Mouse (Mus musculus): ENCODE data around the gene Hpcal4. TPM values are rescaled to one million over a fixed set of nuclear protein-coding genes. Genes with fewer than 3 reads are reported as not detected.

Gene Hpcal4
- total RNA-seq (2012; rRNA removed), result 0.67 and 0.79 TPM in 2 replicates

GRCm38 (mm10) chr4:123182328-123183238 lies at the start of gene Hpcal4:
Gene Hpcal4 (plus strand): TSS chr4:123183227.
- Histone ChIP-seq H3K36me3 (ENCODE audit: control insufficient read depth, insufficient read depth, low read length, poor library complexity, severe bottlenecking) (no peaks in the 10 kb centered on the region), H3K9me3 (ENCODE audit: control insufficient read depth, insufficient read depth, low read depth, low read length) (no peaks in the 10 kb centered on the region), H3K27ac (ENCODE audit: insufficient read depth, low read depth, low read length, poor library complexity, severe bottlenecking) (no peak within 1 kb of the TSS), H3K9ac (ENCODE audit: insufficient read depth, low read depth, low read length, poor library complexity, severe bottlenecking) (peak within 1 kb of the TSS; percentile 53; the same call in 1 of the 2 replicates), H3K4me3 (ENCODE audit: insufficient read depth in 1 of 2, low read depth in 1 of 2, low read length in 2 of 2, poor library complexity in 1 of 2, severe bottlenecking in 1 of 2) (peak within 1 kb of the TSS; percentile 66 to 72), H3K4me1 (ENCODE audit: control insufficient read depth in 2 of 2, insufficient read depth in 2 of 2, low read length in 2 of 2, poor library complexity in 1 of 2) (peaks cover 0 to 7% of the 10 kb centered on the region in 2 experiments; a peak in 1 of 4 replicates)
- TF ChIP-seq HCFC1 (IDR thresholded peaks at IDR 0.05; ENCODE audit: borderline replicate concordance, insufficient read depth, low read length) (no peak), ZNF384 (IDR thresholded peaks at IDR 0.05; ENCODE audit: low read depth, low read length) (no peak), MAFK (IDR thresholded peaks at IDR 0.05; ENCODE audit: insufficient read depth, low read depth, low read length) (no peak), ZC3H11A (IDR thresholded peaks at IDR 0.05; ENCODE audit: borderline replicate concordance, low read depth, low read length) (no peak), CHD2 (IDR thresholded peaks at IDR 0.05; ENCODE audit: low read depth, low read length) (no peak)
- DNase-seq (ENCODE audit: low read depth, low spot score), result no peak
- in situ Hi-C loops (cut with MboI; ENCODE audit: low sequenced_read_pairs in 2 of 2, unreplicated experiment in 2 of 2), result no loop called here

DNA sequence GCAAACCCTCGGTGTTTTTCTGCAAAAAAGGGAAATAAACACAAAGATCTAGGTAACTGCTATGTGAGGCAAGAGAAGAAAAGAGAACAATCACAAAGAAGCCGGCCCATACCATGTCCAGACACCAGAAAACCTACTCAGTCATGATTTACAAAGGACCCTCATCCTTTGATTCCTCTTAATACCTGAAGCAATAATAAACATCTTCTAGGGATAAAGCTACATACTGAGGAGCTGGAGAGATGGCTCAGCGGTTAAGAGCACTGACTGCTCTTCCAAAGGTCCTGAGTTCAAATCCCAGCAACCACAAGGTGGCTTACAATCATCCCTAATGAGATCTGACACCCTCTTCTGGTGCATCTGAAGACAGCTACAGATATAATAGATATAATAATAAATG lies 45.5 kb upstream of the Hpcal4 start:
- Histone ChIP-seq H3K36me3 (ENCODE audit: control insufficient read depth, insufficient read depth, low read length, poor library complexity, severe bottlenecking) (peaks cover 28% of the 10 kb centered on the region), H3K9ac (ENCODE audit: insufficient read depth, low read depth, low read length, poor library complexity, severe bottlenecking) (no peak overlapping the region), H3K27ac (ENCODE audit: insufficient read depth, low read depth, low read length, poor library complexity, severe bottlenecking) (no peak overlapping the region), H3K9me3 (ENCODE audit: control insufficient read depth, insufficient read depth, low read depth, low read length) (no peaks in the 10 kb centered on the region), H3K4me3 (ENCODE audit: insufficient read depth in 1 of 2, low read depth in 1 of 2, low read length in 2 of 2, poor library complexity in 1 of 2, severe bottlenecking in 1 of 2) (no peak overlapping the region), H3K4me1 (ENCODE audit: control insufficient read depth in 2 of 2, insufficient read depth in 2 of 2, low read length in 2 of 2, poor library complexity in 1 of 2) (peaks cover 3 to 6% of the 10 kb centered on the region in 2 experiments)
- no peak for DNase-seq (ENCODE audit: low read depth, low spot score)
- TF ChIP-seq ZNF384 (IDR thresholded peaks at IDR 0.05; ENCODE audit: low read depth, low read length) (no peak), ZC3H11A (IDR thresholded peaks at IDR 0.05; ENCODE audit: borderline replicate concordance, low read depth, low read length) (no peak), CHD2 (IDR thresholded peaks at IDR 0.05; ENCODE audit: low read depth, low read length) (no peak), HCFC1 (IDR thresholded peaks at IDR 0.05; ENCODE audit: borderline replicate concordance, insufficient read depth, low read length) (no peak), MAFK (IDR thresholded peaks at IDR 0.05; ENCODE audit: insufficient read depth, low read depth, low read length) (no peak)
- in situ Hi-C loops (cut with MboI; ENCODE audit: low sequenced_read_pairs in 2 of 2, unreplicated experiment in 2 of 2), result no loop called here

DNA sequence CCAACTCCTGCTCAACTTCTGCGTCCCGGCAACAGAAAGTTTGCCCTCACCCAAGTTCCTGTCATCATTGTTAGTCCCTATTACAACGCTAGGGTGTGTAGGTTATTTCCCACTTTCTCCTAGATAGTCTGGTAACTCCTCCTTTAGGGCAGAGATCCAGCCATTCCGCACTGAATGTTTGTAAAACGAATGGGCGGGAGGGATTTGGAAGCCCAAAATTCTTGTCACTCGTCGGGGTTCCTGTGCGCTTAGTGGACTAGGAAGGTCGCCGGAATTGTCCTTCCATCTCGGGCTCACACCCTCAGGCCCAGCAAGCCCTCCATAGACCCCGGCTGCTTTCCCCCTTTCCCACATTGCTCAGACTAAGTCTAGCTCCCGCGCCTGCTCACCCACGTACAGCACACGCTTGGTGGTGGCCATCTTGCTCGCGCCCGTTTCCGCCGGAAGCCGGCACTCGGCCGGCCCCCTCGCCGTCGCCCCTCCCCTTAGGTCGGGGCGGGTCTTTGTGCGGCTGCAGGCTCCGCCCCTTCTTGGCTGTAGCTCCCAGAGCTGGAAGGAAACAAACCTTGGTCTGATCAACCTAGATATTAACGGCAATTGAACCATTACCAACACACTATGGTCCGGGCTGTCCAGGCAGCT lies 43.4 kb upstream of the Hpcal4 start, which contains the start of gene Ppie:
Gene Ppie (minus strand): TSS at position 439 of the 642 bp plus-strand sequence.
- TF ChIP-seq HCFC1 (IDR thresholded peaks at IDR 0.05; ENCODE audit: borderline replicate concordance, insufficient read depth, low read length) (peak; percentile 80; the same call in 1 of the 2 replicates), ZNF384 (IDR thresholded peaks at IDR 0.05; ENCODE audit: low read depth, low read length) (no peak)
- peak within 1 kb of the TSS; percentile 100 for H3K9ac ChIP-seq (ENCODE audit: insufficient read depth, low read depth, low read length, poor library complexity, severe bottlenecking)
- peaks cover 3 to 6% of the 10 kb centered on the region in 2 experiments for H3K4me1 ChIP-seq (ENCODE audit: control insufficient read depth in 2 of 2, insufficient read depth in 2 of 2, low read length in 2 of 2, poor library complexity in 1 of 2)
- DNase-seq (ENCODE audit: low read depth, low spot score), result peak; percentile 74
- H3K9me3 ChIP-seq (ENCODE audit: control insufficient read depth, insufficient read depth, low read depth, low read length), result no peaks in the 10 kb centered on the region
- H3K27ac ChIP-seq (ENCODE audit: insufficient read depth, low read depth, low read length, poor library complexity, severe bottlenecking), result peak within 1 kb of the TSS; percentile 83
- in situ Hi-C loops (cut with MboI; ENCODE audit: low sequenced_read_pairs in 2 of 2, unreplicated experiment in 2 of 2), result no loop called here
- peaks cover 15% of the 10 kb centered on the region for H3K36me3 ChIP-seq (ENCODE audit: control insufficient read depth, insufficient read depth, low read length, poor library complexity, severe bottlenecking)
- peak within 1 kb of the TSS; percentile 98 to 99 for H3K4me3 ChIP-seq (ENCODE audit: insufficient read depth in 1 of 2, low read depth in 1 of 2, low read length in 2 of 2, poor library complexity in 1 of 2, severe bottlenecking in 1 of 2)

GRCm38 (mm10) chr4:123147446-123148150 lies 35.4 kb upstream of the Hpcal4 start:
- in situ Hi-C loops (cut with MboI; ENCODE audit: low sequenced_read_pairs in 2 of 2, unreplicated experiment in 2 of 2), result no loop called here
- Histone ChIP-seq H3K9me3 (ENCODE audit: control insufficient read depth, insufficient read depth, low read depth, low read length) (no peaks in the 10 kb centered on the region), H3K4me1 (ENCODE audit: control insufficient read depth in 2 of 2, insufficient read depth in 2 of 2, low read length in 2 of 2, poor library complexity in 1 of 2) (no peaks in the 10 kb centered on the region), H3K27ac (ENCODE audit: insufficient read depth, low read depth, low read length, poor library complexity, severe bottlenecking) (no peak overlapping the region), H3K36me3 (ENCODE audit: control insufficient read depth, insufficient read depth, low read length, poor library complexity, severe bottlenecking) (no peaks in the 10 kb centered on the region), H3K9ac (ENCODE audit: insufficient read depth, low read depth, low read length, poor library complexity, severe bottlenecking) (no peak overlapping the region), H3K4me3 (ENCODE audit: insufficient read depth in 1 of 2, low read depth in 1 of 2, low read length in 2 of 2, poor library complexity in 1 of 2, severe bottlenecking in 1 of 2) (no peak overlapping the region)
- DNase-seq (ENCODE audit: low read depth, low spot score), result no peak
- TF ChIP-seq MAFK (IDR thresholded peaks at IDR 0.05; ENCODE audit: insufficient read depth, low read depth, low read length) (no peak), ZNF384 (IDR thresholded peaks at IDR 0.05; ENCODE audit: low read depth, low read length) (no peak), HCFC1 (IDR thresholded peaks at IDR 0.05; ENCODE audit: borderline replicate concordance, insufficient read depth, low read length) (no peak), CHD2 (IDR thresholded peaks at IDR 0.05; ENCODE audit: low read depth, low read length) (no peak), ZC3H11A (IDR thresholded peaks at IDR 0.05; ENCODE audit: borderline replicate concordance, low read depth, low read length) (no peak)

Measured in ES-E14 (cell line).